Mouse (Mus musculus) G1E (cell line): ENCODE measurements around the gene Vstm4.

Source experiments
- CTCF ChIP-seq: IDR thresholded peaks from 2 replicates; pipeline ENCODE4 v1.5.1; 2012; ENCODE audit warnings: low read depth, low read length, inconsistent platforms, mixed read lengths
- TAL1 ChIP-seq: conservative IDR thresholded peaks from 2 replicates; pipeline ENCODE4 v1.6.1; 2012; ENCODE audit warnings: low read depth, low read length, inconsistent platforms, mixed read lengths

- no peak for TF ChIP-seq CTCF
- no peak for TF ChIP-seq TAL1
These were observed 75.2 kb downstream of the Vstm4 start for GRCm38 (mm10) chr14:32931709-32932108.
